Mouse (Mus musculus) adrenal gland, adult 18-20 months (tissue): ENCODE measurements at regions not wholly inside any gene's neighbourhood (a gene's known extent, or its start where the extent isn't known, plus 50 kb on each side); places are given as distances from the start of the nearest gene placed in this dataset.
"Not testable (repeated sequence)": the region's sequence is repeated elsewhere in the genome, so short reads cannot be mapped to it uniquely, and the experiment has no call there.

Experiments used
- DNase-seq, 2 experiments: peaks; one replicate each; pipeline ENCODE4 v3.0.0; 2021 to 2022; ENCODE audit warnings: low spot score in 2 of 2

DNA sequence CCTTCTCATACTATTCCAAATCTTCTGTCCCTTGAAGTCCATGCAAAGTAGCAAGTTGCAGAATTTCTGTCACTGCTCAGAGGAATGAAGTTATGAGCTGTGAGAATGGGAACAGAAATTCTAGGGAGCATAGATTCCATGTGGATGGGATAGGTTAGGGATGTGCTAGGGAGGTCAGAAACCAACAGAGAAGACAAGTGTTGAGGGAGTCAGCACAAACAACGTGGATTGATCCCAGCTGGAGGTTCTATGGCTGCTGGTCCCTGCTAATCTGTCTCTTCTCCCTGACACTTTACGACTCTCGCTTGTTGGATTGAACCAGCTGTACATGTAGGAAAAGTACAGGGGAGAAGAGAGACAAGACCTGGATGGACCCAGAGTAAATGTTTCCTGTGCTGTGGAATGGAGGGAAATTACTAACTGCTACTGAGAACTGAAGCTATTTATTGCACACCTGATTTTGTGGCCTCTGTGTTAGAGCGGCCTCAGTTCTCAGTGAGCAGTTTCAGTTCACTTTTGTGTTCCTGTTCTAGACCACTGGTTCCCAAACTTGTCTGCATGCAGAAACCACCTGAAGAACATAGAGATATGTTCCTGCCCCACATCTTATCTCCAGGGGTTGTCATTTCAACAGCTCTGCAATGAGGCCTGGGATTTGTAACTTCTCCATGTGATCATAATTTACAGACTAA, 151.0 kb downstream of the Ube2e3 start:
- no peak for DNase-seq

DNA sequence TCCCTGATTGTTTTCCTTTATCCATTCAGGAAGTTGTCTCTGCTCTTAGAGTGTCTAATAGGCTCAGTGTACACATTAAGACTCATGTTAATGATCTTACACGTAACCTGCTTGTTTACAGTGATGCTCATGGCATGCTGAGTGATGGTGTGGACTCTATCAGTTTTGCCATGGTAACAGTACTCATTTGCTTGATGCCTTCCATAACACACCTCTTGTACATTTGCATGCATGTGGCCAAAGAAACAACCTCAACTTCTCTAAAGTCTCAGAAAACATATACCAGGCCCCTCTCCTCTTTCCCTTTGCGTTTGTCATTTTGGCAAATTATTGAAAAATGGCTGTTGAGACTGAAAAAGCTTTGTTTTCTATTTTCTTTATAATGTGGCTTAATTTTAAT, 155.0 kb downstream of the Ube2e3 start:
- DNase-seq = no peak

DNA sequence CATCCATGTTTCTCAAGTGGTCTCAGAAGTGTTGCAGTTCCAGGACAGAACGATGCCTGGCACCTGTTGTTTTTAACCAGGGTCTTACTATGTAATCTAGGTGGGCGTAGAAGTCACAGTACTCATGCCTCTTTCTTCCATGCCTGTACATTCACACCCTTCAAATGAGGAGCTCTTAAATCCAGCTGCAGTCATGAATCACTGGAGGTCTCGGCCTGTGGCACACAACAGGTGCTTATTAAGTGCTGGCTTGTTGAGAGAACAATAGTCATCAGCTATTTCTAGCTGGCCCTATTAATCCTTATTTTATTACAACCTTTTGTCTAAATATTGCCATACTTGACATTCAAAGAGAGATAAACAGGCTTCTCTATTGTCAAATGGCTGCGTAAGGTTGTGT, 157.8 kb downstream of the Ube2e3 start:
- DNase-seq = no peak

DNA sequence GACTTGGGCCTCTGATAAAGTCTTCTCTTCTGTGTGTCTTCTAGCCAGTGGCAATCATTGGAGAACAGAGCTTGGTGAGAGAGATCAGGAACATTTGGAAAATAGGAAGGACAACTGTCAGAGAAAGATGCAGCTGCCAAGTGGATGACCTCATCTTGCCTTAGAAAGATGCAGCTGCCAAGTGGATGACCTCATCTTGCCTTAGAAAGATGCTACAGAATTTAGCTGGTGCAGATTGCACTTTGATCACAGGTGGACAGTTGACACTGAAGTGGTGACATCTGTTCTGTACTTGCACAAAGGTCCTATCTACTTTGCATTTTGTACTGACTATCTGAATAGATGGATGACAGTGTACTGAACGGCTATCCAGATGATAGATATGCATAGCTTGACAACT, 163.1 kb downstream of the Ube2e3 start:
- DNase-seq = no peak

DNA sequence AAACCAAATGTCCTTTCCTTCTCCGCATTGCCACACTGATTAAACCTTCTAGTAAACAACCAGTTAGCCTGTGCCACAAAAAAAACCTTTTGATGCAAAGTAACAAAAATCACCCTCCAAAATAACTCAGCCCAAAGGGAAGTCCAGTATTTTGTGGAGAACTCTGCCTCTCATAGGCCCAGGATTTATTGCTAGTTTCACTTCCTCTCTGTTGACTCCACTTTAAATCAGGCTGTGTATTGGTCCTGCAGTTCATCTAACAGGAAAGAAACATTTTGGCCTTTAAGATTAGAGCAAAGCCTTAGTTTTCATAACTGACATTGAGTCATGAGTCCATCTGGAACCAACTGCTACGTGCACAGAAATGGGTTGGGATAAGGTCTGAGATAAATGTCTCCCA, 168.4 kb downstream of the Ube2e3 start:
- no peak for DNase-seq

DNA sequence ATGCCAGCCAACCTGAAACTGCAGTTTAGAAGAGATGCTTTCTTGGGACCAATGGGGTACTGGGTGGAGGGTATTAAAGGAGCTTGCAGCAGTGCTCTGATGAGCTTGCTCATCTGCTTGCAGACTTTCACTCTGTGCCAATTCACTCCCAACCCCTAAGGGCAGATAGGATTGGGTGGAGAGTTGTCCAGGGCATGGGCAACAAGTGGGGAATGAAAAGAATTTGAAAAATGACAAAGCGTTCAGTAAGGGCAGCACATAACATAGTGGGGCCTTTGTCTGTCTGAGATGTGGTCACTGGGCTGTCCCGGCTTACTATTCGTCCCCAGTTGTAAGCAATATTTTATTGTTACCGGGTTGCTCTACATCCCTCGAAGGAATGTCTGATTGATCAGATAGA, 170.7 kb downstream of the Ube2e3 start:
- DNase-seq = no peak

DNA sequence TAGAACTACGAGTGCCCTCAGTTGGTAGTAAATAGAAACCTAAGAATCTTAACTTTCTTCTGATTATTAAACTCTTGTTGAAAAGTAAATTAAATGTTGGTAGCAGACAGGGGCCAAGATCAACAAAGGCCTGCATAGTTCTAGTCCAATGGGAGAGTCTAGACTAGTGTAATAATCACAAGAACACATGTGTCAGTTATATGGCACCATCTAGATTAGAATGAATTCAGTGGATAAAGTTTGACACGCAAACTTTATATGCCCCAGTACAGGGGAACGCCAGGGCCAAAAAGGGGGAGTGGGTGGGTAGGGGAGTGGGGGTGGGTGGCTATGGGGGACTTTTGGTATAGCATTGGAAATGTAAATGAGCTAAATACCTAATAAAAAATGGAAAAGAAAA, 176.9 kb downstream of the Ube2e3 start:
- not testable (repeated sequence) for DNase-seq

DNA sequence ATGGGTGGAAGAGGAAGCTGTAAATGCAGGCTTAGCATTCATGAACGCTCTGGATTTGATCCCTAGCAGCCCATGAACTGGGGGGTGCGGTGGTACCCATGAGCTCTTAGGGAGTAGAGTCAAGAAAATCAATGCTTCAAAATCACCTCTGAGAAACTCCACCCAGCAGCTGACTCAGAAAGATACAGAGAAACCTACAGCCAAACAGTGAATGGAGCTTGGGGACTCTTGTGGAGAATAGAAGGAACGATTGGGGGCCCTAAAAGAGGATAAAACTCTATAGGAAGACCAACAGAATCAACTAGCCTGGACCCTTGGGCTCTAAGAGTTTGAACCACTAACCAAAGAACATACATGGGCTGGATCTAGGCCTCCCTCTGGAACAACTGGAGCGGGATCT, 177.6 kb downstream of the Ube2e3 start:
- no peak for DNase-seq

DNA sequence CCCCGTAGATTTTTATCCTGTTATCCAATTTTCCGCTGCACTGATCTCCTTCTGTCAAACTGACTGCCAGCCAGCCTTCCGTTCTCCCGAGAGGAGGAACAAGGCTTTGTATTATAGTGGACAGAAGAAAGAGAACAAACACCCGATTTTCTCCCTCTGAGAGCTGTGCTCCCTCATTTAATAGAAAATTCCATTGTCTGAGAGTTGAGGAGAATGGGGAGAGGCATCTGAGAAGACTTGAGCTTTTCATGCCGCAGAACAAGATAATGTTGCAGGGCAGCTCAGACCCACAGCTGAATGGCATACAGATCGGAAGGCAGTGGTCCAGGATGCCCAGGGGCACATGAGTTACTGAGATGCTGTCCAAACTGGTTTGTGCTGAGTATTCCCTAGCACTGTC, 180.1 kb downstream of the Ube2e3 start:
- no peak for DNase-seq

DNA sequence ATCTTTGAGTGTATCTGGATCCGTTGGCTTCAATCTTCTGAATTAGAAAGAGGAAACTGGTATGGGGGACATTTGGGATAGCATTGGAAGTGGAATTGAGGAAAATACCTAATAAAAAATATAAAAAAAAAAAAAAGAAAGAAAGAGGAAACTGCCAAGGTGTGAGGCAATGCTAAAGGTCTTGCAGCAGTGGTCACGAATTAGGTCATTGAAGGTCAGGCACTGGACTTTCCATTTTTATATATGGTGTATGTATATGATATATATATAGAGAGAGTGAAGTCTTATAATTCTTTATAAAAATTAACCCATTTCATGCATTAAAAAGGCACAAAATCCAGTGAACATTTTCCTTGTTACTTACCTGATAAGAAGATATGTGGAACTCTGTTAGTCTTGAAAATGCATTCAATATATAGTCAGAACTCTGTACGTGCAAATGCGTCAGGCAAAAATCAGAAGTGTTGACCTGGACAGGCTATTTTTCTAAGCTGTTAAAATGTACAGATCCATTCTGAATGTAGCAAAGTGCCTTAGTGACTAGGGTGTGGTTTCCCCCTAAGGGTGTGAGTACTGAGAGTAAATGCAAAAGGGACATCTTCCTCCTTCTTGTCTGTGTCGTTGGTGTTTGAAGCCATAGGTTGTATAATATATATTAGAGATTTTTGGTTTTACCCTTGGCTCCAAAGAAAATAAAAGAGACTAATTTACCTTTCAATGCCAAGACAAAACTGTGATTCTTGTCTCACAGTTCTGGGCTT, 181.0 kb downstream of the Ube2e3 start:
- no peak for DNase-seq

DNA sequence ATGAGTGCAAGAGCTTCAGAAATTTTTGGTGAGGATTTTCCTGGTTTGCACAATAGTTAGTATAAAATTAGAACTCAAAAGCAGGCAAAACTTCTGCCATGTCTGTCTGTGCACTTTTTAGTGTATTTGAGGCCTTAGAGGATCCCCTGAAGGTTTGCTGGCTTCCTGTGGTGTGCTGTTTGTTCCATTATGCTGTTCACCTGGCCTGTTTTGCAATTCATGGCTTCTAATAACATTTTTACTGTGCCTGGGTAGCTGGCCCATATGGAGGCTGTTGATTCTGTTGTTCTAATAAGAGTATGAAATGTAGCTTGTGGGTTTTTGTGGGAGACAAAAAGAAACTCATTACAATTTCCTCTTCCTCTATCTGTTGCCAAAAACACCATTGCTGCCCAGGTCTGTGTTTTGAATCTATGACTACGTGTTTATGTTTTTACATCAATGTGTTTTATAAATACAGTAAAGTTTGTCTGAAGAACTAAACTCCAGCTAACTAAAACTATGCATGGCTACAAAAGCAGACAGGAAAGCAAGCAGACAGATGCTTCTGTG, 182.6 kb downstream of the Ube2e3 start:
- DNase-seq = no peak

DNA sequence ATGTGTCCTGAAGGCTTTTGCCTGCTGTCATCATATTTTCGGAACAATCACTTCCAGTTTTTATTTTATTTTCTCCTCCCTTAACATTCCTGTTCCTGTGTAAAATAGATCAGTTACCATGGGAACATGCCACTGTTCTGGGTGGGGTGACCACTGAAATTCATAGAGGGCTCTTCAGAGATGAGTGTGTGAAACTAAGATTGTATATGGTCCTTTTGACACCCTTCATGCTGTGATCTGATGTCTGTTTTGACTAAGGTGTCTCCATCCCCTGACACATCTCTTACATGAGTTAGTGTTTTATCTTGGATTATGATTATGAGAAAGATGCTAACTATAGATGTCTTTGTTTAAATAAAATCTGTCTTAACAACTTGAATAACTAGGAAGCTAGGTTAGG, 184.3 kb downstream of the Ube2e3 start:
- DNase-seq = no peak

DNA sequence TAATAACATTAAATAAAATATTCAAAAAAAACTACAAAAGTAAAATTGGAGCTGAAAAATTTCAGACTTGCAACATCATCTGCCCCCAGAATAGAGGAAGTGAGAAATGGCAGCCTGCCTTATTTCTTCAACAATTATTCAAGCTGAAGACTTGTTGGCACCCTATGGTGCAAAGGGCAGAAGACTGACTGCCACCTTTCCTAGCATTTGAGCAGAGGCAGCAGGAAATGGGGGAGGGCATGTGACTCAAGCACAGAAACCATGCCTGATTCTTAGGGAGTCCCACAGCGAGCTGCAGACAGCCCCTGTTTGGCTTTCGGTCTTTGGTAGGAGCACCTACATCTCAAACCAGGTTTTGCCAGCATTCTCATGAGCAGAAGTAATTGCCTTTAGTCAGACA, 188.2 kb downstream of the Ube2e3 start:
- no peak for DNase-seq

DNA sequence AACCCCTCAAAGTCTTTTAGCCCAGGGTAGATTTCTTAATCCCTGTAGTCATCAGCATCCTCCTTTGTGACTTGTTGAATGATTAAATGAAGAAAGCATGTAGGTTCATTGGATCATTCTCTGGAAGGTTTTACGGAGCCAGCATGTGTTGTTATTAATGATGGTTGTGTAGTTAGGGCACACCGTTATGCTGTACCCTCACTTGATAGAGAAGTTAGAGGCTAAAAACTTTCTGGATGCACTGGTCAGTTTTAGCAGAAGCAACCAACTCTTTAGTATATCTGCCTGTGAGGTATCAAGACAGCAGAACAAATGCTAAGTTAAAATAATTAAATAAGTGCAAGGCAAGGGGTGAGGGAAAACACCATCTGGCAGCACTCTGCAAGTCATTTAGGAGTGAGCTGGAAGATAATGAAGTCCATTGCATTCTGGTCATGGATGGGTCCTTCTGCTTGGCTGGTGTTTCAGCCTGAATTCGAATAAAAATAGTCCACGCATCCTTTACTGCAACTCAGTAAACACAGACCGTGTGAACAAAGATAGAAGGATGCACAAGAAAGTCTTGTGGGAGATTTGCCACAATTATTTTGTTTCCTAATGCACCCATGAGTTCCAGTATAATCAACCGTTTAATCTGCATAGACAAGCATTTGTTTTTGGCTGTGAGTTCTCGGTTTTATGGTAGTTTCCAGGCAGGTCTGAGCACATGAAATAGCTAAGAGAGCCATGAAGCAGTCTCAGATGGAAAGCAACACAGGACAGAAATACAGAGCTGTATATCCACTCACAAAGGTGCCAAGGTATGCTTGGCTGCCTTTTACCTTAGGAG, 191.4 kb downstream of the Ube2e3 start:
- no peak for DNase-seq

DNA sequence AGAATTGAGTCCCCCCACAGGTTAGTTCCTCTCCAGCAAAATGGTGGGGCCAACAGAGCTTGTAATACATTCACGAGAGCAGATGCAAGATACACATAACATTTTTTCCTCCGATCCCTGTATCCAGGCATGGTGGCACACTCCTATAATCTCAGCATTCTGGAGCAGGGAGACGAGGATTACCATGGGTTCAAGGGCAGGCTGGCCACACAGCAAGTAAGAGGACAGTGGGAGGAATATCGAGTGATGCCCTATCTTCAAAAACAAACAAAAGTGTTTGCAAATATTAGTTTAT, 192.0 kb downstream of the Ube2e3 start:
- DNase-seq = no peak

DNA sequence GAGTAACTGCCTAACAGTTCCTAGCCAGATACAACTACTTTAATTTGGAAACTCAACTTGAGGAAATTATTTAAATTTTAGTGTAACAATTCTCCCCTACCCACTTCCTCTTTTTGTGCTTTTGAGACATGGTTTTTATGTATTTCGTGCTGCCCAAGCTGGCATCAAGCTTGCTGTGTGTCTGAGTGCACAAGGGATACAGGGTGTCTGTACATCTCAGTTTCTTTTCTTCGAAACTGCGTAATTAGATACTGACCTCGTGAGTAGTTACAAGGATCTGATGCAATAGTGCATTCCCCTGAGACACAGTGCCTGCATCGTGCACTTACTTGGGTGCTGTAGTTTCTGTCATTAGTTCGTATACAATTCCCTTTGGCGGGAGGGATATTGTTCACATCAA, 192.4 kb downstream of the Ube2e3 start:
- DNase-seq = no peak

DNA sequence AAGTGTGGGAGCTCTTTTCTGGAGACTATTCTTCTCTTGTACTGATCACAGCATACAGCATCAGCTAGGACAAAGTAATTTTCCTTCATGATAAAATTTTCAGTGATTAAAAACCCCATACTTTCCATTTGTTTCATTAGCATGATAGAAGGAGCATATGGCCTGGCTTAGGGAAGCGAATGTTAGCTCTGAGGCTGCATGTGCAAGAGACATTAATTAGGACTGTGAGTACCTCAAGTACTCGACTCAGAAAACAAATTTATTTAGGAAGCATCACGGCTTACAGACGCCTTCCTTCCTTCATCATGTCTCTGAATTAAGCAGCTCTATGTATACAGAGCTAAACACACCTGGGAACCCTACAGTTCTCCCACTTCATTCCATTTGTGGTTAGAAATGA, 193.6 kb upstream of the Itga4 start:
- DNase-seq = no peak

DNA sequence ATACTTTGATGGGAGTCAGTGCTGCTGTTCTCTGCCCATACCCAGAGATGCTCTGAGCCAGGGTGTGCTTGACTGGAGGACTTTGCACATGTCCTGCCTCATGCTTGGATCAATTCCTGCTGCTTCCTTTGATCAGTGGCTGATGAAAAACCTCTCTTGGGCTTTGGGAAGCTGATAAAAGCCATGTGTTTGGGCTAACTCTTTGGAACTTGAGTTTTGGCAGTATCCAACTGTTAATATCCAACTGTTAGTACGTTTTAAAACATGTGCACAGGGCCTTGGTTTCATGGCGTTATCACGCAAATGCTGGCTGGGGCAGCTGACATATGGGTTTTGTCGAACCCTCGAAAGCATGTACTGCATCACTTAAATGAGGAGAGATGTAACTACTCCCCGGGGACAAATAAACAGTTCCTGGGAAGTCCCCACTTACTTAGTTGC, 193.0 kb upstream of the Itga4 start:
- DNase-seq = no peak

DNA sequence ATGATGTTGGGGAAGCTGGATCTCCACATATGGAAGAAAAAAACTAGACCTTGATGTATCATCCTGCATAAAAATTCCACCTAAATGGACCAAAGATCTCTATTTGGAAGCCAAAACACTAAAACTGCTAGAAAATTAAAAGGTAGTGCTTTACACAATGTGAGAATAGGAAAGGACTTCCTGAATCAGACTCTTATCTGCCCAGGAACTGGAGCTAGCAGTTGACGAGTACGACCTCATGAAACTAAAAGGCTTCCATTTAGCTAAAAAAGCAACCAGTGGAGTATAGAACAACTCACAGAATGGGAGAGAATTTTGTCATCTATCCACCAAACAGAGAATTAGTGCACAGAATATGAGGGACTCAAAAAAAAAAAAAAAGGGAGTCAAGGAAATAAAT, 191.6 kb upstream of the Itga4 start:
- no peak for DNase-seq

DNA sequence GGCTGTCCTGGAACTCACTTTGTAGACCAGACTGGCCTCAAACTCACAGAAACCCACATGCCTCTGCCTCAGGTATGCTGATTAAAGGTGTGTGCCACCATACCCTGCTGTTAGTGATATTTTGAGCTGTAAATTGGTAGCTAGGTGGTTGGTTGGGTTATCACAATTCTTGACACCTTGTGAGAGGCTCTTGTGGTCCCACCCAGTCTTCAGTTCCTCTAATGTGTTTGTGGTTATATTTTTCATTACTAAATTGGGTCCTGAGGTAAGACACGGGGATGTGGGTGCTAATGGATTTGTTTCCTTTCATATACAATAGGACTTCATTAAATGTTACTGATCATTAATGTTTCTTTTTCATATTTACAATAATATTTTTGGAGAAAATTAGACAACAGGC, 189.9 kb upstream of the Itga4 start:
- DNase-seq = no peak

DNA sequence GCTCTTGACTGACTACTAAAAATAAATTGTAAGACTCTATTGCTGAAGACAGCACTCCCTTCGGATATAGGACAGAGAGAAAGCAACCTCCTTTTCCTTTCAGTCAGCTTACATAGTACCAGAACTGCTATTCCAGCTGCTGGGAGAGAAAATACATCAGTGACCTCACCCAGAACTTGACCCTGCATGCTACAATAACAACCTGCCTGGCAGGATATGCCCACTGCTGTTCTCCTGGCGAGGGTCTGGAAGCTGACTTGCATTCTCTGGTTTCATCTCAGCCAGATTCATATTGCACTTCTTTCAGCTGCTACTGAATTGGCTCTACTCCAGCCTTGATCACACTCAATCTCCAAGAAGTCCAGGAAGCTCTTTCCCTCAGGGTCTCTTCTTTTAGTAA, 179.1 kb upstream of the Itga4 start:
- no peak for DNase-seq

DNA sequence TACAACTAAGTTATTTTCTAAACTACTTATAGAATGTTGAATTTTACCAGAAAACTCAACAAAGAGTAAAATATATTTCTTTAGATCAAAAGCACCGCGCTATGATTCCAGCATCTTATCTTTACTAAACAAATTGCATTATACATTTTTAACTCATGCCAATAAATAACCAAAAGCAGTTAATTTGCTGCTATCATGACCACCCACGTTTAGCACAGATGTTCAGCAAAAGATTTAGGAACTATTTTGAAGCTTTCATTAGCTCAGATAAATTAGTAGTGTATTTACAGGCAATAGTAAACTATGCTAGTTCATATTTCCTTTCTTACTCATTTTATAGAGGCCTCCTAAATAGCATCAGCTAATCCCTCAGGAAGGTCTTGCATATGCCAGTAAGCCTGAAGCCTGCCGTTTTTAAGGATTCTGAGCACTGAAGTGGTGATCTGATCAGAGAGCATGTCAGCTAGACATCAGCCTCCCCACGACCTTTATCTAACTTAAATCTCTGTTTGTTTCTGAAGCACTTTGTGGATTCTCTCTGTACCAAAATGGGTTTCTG, 176.3 kb upstream of the Itga4 start:
- DNase-seq = no peak
